In the genomic region with DNA sequence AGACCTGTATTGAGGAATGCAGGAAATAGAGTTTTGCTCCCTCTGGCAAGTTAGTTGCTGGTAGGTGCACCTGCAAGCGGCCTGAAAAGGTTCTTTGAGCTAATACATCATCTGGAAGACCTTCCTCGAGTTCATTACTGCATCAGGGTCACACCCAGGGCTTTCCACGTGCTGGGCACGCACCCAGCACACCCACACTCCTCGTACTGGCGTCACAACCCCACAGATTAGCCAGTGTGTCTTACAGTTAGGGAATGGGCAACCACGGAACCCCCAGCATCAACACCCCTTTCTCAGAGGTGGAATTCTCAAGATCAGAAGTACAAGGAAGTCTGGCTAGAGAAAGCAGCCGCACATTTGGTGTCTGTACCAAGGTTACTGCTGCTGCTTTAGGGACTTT, we compare ENCODE assay signal across 15 mouse cellular contexts. TPM values are rescaled to one million over a fixed set of nuclear protein-coding genes. Genes with fewer than 3 reads are reported as not detected.
A peak's percentile ranks its signal among the peaks of the same experiment; 100 is the strongest.
DNase-seq lines count a peak whose midpoint lies in the region; ATAC-seq and TF ChIP-seq lines count a peak whose summit lies in the region.
"Had no signal": no experiment of that assay in that cellular context is flagged by ENCODE, and none has a peak within 500 bp of the region (broad histone marks: within the 10 kb centered on the region; RNA-seq: fewer than 3 reads in every experiment).

No protein-coding gene starts in this region.

- WGBS in heart, embryonic 10.5 days: 90% methylated on average over 8 of the region's 8 CpGs
- WGBS in lung, postnatal 0 days: 80% methylated on average over 8 of the region's 8 CpGs
- 77% methylated on average over 8 of the region's 8 CpGs for WGBS in lung, adult 2 months
- WGBS in intestine, embryonic 16.5 days: 64% methylated on average over 8 of the region's 8 CpGs
- WGBS in stomach, embryonic 16.5 days: 70% methylated on average over 8 of the region's 8 CpGs
- 92% methylated on average over 8 of the region's 8 CpGs for WGBS in forebrain, embryonic 11.5 days

- no peaks in the 10 kb centered on the region for H3K36me3 ChIP-seq in heart, embryonic 10.5 days
- H3K36me3 ChIP-seq in lung, postnatal 0 days (ENCODE audit: insufficient read depth, low read length): no peaks in the 10 kb centered on the region
- H3K36me3 ChIP-seq in intestine, embryonic 16.5 days (ENCODE audit: control insufficient read depth, insufficient read depth, low read length): no peaks in the 10 kb centered on the region
- no peaks in the 10 kb centered on the region for H3K36me3 ChIP-seq in stomach, embryonic 16.5 days (ENCODE audit: control insufficient read depth, insufficient read depth, low read length)
- H3K36me3 ChIP-seq in forebrain, embryonic 11.5 days (ENCODE audit: control insufficient read depth, insufficient read depth, low read length): no peaks in the 10 kb centered on the region
- H3K36me3 ChIP-seq: hindbrain, embryonic 12.5 days; lung, embryonic 15.5 days had no signal

- no peak overlapping the region for H3K4me2 ChIP-seq in lung, postnatal 0 days (replicated peaks; ENCODE audit: low read depth, low read length)
- H3K4me2 ChIP-seq in intestine, embryonic 16.5 days (ENCODE audit: low read depth, low read length): no peak overlapping the region
- peak overlapping the region; percentile 46; the same call in 1 of the 2 replicates for H3K4me2 ChIP-seq in stomach, embryonic 16.5 days (ENCODE audit: low read depth, low read length)
- no peak overlapping the region for H3K4me2 ChIP-seq in forebrain, embryonic 11.5 days (ENCODE audit: low read depth, low read length, severe bottlenecking)
- H3K4me2 ChIP-seq: forebrain, embryonic 13.5 days; hindbrain, embryonic 12.5 days; limb, embryonic 15.5 days had no signal

- H3K4me3 ChIP-seq in heart, embryonic 10.5 days: no peak overlapping the region
- H3K4me3 ChIP-seq in lung, postnatal 0 days (ENCODE audit: low read depth, low read length): no peak overlapping the region
- no peak overlapping the region for H3K4me3 ChIP-seq in lung, adult 2 months (replicated peaks; ENCODE audit: extremely low read depth, low read depth, low read length)
- H3K4me3 ChIP-seq in intestine, embryonic 16.5 days (ENCODE audit: low read length): no peak overlapping the region
- H3K4me3 ChIP-seq in stomach, embryonic 16.5 days (replicated peaks; ENCODE audit: low read length): no peak overlapping the region
- H3K4me3 ChIP-seq in forebrain, embryonic 11.5 days (ENCODE audit: low read depth, low read length): no peak overlapping the region
- H3K4me3 ChIP-seq: erythroblast, embryonic 14.5 days; forebrain, embryonic 13.5 days; hindbrain, embryonic 12.5 days; limb, embryonic 15.5 days; lung, embryonic 15.5 days; midbrain, embryonic 10.5 days had no signal

- H3K9ac ChIP-seq in lung, postnatal 0 days (replicated peaks; ENCODE audit: low read depth): no peak overlapping the region
- no peak overlapping the region for H3K9ac ChIP-seq in intestine, embryonic 16.5 days (ENCODE audit: low read depth, low read length)
- H3K9ac ChIP-seq in stomach, embryonic 16.5 days (ENCODE audit: low read length): no peak overlapping the region
- H3K9ac ChIP-seq in forebrain, embryonic 11.5 days (ENCODE audit: low read length): no peak overlapping the region
- H3K9ac ChIP-seq: forebrain, embryonic 13.5 days; hindbrain, embryonic 12.5 days; limb, embryonic 15.5 days; lung, embryonic 15.5 days had no signal

- no peak for TF ChIP-seq EP300 in lung, postnatal 0 days (IDR thresholded peaks at IDR 0.05)

- peak; percentile 63 for DNase-seq in heart, embryonic 10.5 days (ENCODE audit: low spot score)
- DNase-seq in heart, adult 18-20 months: no peak
- DNase-seq in lung, postnatal 0 days (ENCODE audit: low spot score): peak; percentile 15
- DNase-seq in lung, adult 2 months: no peak
- no peak for DNase-seq in adipocyte (ENCODE audit: low spot score)
- no peak for DNase-seq in forebrain, embryonic 11.5 days (ENCODE audit: low spot score)

- no peaks in the 10 kb centered on the region for H3K27me3 ChIP-seq in heart, embryonic 10.5 days (ENCODE audit: insufficient read depth, poor library complexity, severe bottlenecking)
- no peaks in the 10 kb centered on the region for H3K27me3 ChIP-seq in lung, postnatal 0 days (replicated peaks; ENCODE audit: insufficient read depth, low read length)
- H3K27me3 ChIP-seq in intestine, embryonic 16.5 days (replicated peaks; ENCODE audit: control insufficient read depth, insufficient read depth, low read length): no peaks in the 10 kb centered on the region
- no peaks in the 10 kb centered on the region for H3K27me3 ChIP-seq in stomach, embryonic 16.5 days (ENCODE audit: control insufficient read depth, insufficient read depth, low read length)
- H3K27me3 ChIP-seq in forebrain, embryonic 11.5 days (ENCODE audit: control insufficient read depth, insufficient read depth, low read length): no peaks in the 10 kb centered on the region
- H3K27me3 ChIP-seq: forebrain, embryonic 13.5 days; hindbrain, embryonic 12.5 days; limb, embryonic 15.5 days; lung, embryonic 15.5 days had no signal

- ATAC-seq in lung, postnatal 0 days: no peak
- ATAC-seq in intestine, embryonic 16.5 days: no peak
- peak; percentile 6; the same call in 1 of the 2 replicates for ATAC-seq in stomach, embryonic 16.5 days (ENCODE audit: insufficient read depth, low FRiP score)
- no peak for ATAC-seq in forebrain, embryonic 11.5 days (replicated peaks; ENCODE audit: low FRiP score)

- TF ChIP-seq POLR2A in lung, adult 2 months (IDR thresholded peaks at IDR 0.05; ENCODE audit: borderline replicate concordance, extremely low read depth, low read depth, low read length): no peak

- no peak for TF ChIP-seq CTCF in lung, postnatal 0 days (IDR thresholded peaks at IDR 0.05)
- TF ChIP-seq CTCF in lung, adult 2 months (IDR thresholded peaks at IDR 0.05; ENCODE audit: insufficient read depth, low read length): no peak

- H3K9me3 ChIP-seq in heart, embryonic 10.5 days: no peaks in the 10 kb centered on the region
- no peaks in the 10 kb centered on the region for H3K9me3 ChIP-seq in lung, postnatal 0 days (ENCODE audit: low read length)
- no peaks in the 10 kb centered on the region for H3K9me3 ChIP-seq in intestine, embryonic 16.5 days (ENCODE audit: control insufficient read depth, low read length)
- no peaks in the 10 kb centered on the region for H3K9me3 ChIP-seq in stomach, embryonic 16.5 days (replicated peaks; ENCODE audit: control insufficient read depth, low read length)
- no peaks in the 10 kb centered on the region for H3K9me3 ChIP-seq in forebrain, embryonic 11.5 days (ENCODE audit: control insufficient read depth, low read length)
- H3K9me3 ChIP-seq: forebrain, embryonic 13.5 days; hindbrain, embryonic 12.5 days; limb, embryonic 15.5 days; lung, embryonic 15.5 days; midbrain, embryonic 10.5 days had no signal

- H3K27ac ChIP-seq in heart, embryonic 10.5 days: no peak overlapping the region
- H3K27ac ChIP-seq in lung, postnatal 0 days (ENCODE audit: low read length): 0 out of 2 replicates have a peak overlapping the region, but pooled peaks have one; percentile 12
- peak overlapping the region; percentile 50; the same call in 1 of the 2 replicates for H3K27ac ChIP-seq in intestine, embryonic 16.5 days (ENCODE audit: low read length)
- H3K27ac ChIP-seq in stomach, embryonic 16.5 days (ENCODE audit: low read length): peak overlapping the region; percentile 79
- no peak overlapping the region for H3K27ac ChIP-seq in forebrain, embryonic 11.5 days (ENCODE audit: low read depth, low read length)
- H3K27ac ChIP-seq: forebrain, embryonic 13.5 days; hindbrain, embryonic 12.5 days; limb, embryonic 15.5 days; lung, embryonic 15.5 days; midbrain, embryonic 10.5 days had no signal

- H3K4me1 ChIP-seq in heart, embryonic 10.5 days: no peaks in the 10 kb centered on the region; the same call in 1 of the 2 replicates
- no peaks in the 10 kb centered on the region for H3K4me1 ChIP-seq in lung, postnatal 0 days (ENCODE audit: insufficient read depth, low read depth, low read length)
- no peaks in the 10 kb centered on the region; the same call in 1 of the 2 replicates for H3K4me1 ChIP-seq in lung, adult 2 months (ENCODE audit: control insufficient read depth, insufficient read depth, low read length)
- H3K4me1 ChIP-seq in intestine, embryonic 16.5 days (ENCODE audit: control insufficient read depth, insufficient read depth, low read length): 0 out of 2 replicates have a peak, but pooled peaks cover 5% of the 10 kb centered on the region
- H3K4me1 ChIP-seq in stomach, embryonic 16.5 days (ENCODE audit: control insufficient read depth, insufficient read depth, low read length): peaks cover 3% of the 10 kb centered on the region; the same call in 1 of the 2 replicates
- no peaks in the 10 kb centered on the region for H3K4me1 ChIP-seq in forebrain, embryonic 11.5 days (replicated peaks; ENCODE audit: control insufficient read depth, insufficient read depth, low read length)
- H3K4me1 ChIP-seq: hindbrain, embryonic 12.5 days; limb, embryonic 15.5 days; lung, embryonic 15.5 days had no signal

RNA-seq across cellular contexts. Expression of a gene that starts 3.9 kb away (rescaled TPM):
- polyA plus RNA-seq in heart, embryonic 10.5 days (2016; fragmentation: Nextera tagmentation; extraction: Ambion mirVana): 0.09 and 0.33 TPM in 2 replicates
- total RNA-seq in heart, adult 18-20 months (2021): not detected
- polyA plus RNA-seq in lung, postnatal 0 days (2015; fragmentation: Nextera tagmentation; extraction: Ambion mirVana): 0.16 and 0.25 TPM in 2 replicates
- 0.24 and 0.33 TPM in 2 replicates for polyA plus RNA-seq in lung, adult 2 months (2012; rRNA removed)
- 72.2 and 109 TPM in 2 replicates for polyA plus RNA-seq in intestine, embryonic 16.5 days (2015; fragmentation: Nextera tagmentation; extraction: Ambion mirVana)
- 8.7 and 10.6 TPM in 2 replicates for polyA plus RNA-seq in stomach, embryonic 16.5 days (2015; fragmentation: Nextera tagmentation; extraction: Ambion mirVana)
- polyA plus RNA-seq in forebrain, embryonic 11.5 days (2014; fragmentation: Nextera tagmentation; extraction: Ambion mirVana): 0.20 and 0.43 TPM in 2 replicates
- total RNA-seq: heart, postnatal 25 days had no signal
- polyA plus RNA-seq: erythroblast, embryonic 14.5 days had no signal

Comparison
In these comparisons a context has a peak if more than half of its experiments do, and no peak if none do; other contexts are left out.
1. DNase-seq: peak in heart, embryonic 10.5 days (single experiment) and lung, postnatal 0 days (single experiment); none in heart, adult 18-20 months (0 of 2), lung, adult 2 months (single experiment), adipocyte (single experiment) and forebrain, embryonic 11.5 days (single experiment).
2. H3K27ac ChIP-seq: peak in lung, postnatal 0 days (single experiment), intestine, embryonic 16.5 days (single experiment) and stomach, embryonic 16.5 days (single experiment); none in heart, embryonic 10.5 days (single experiment) and forebrain, embryonic 11.5 days (single experiment).